Mouse (Mus musculus) MEL (cell line): ENCODE results near the gene Hist1h2be.

ENCODE experiments used
- EP300 ChIP-seq, 2 experiments: IDR thresholded peaks; 2 replicates each; pipeline ENCODE4 v1.6.1; 2011; ENCODE audit warnings: improper control_type of control experiment in 2 of 2, low read length in 2 of 2, low read depth in 1 of 2, mild to moderate bottlenecking in 1 of 2
- TCF12 ChIP-seq: IDR thresholded peaks from 2 replicates; pipeline ENCODE4 v1.6.1; 2014; ENCODE audit warnings: low read depth, mild to moderate bottlenecking, inconsistent platforms, low read length, improper control_type of control experiment, moderate library complexity
- ZC3H11A ChIP-seq: IDR thresholded peaks from 2 replicates; pipeline ENCODE4 v1.6.1; 2012; ENCODE audit warnings: low read depth, mild to moderate bottlenecking, inconsistent platforms, low read length, improper control_type of control experiment
- ZMIZ1 ChIP-seq: IDR thresholded peaks from 2 replicates; pipeline ENCODE4 v1.6.1; 2012; ENCODE audit warnings: low read depth, mild to moderate bottlenecking, inconsistent platforms, low read length, improper control_type of control experiment, moderate library complexity

DNA sequence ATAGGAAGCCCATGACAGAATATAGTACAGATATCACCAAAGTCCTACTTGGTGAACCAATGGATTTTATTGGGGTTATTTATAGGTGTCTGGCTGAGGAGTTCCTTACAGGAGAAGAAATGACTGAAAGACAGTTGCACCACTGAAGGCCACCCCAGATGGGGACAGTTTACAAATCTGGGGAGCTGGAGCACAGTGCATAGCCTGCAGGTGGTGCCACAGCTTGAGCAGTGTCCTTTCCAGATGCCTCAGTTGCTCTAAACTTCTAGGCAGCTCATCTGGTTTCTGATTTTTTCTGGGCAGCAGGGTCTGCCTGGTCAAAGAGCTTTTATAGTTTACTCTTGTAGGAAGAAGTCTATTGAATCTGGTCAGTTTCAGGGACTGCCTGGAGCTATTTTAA, 11.1 kb downstream of the Hist1h2be start:
- TF ChIP-seq ZC3H11A: no peak
- no peak for TF ChIP-seq ZMIZ1
- no peak for TF ChIP-seq TCF12
- no peak for TF ChIP-seq EP300 (IDR thresholded peaks at IDR 0.05; ENCODE audit: low read depth in 1 of 2, low read length in 2 of 2)
